Mouse (Mus musculus) heart, embryonic 14.5 days (tissue): ENCODE measurements around the gene Pfdn5. TPM values are rescaled to one million over a fixed set of nuclear protein-coding genes. Genes with fewer than 3 reads are reported as not detected.

ENCODE experiments used
- ATAC-seq: fragments of 200-750 bp; cut with Nextera tagmentation; 2 replicates; pipeline ENCODE4 v1.8.0; 2017; ENCODE audit warnings: low read depth, moderate TSS enrichment; ENCODE audit not compliant: insufficient number of reproducible peaks, insufficient read depth, low FRiP score
- H3K27ac ChIP-seq, 2 experiments: fragments of 200-500 bp in 1 of 2; fragments of 300-500 bp in 1 of 2; sonication (generic) in 1 of 2; replicated peaks in 1 of 2; 2 replicates each; pipeline ENCODE4 v1.5.1; 2012 to 2014; ENCODE audit warnings: low read depth in 2 of 2, low read length in 2 of 2, control low read depth in 1 of 2, mild to moderate bottlenecking in 1 of 2, mixed read lengths in 1 of 2; ENCODE audit not compliant: control insufficient read depth in 1 of 2, insufficient read depth in 1 of 2
- H3K27me3 ChIP-seq: fragments of 300-500 bp; sonication (generic); 2 replicates; pipeline ENCODE4 v1.6.1; 2014; ENCODE audit warnings: mild to moderate bottlenecking, low read length, control low read depth; ENCODE audit not compliant: control insufficient read depth, insufficient read depth
- H3K36me3 ChIP-seq: fragments of 300-500 bp; sonication (generic); 2 replicates; pipeline ENCODE4 v1.6.1; 2014; ENCODE audit warnings: mild to moderate bottlenecking, control low read depth, low read length, mixed read lengths; ENCODE audit not compliant: control insufficient read depth, insufficient read depth
- H3K4me1 ChIP-seq, 2 experiments: fragments of 200-500 bp in 1 of 2; fragments of 300-500 bp in 1 of 2; sonication (generic) in 1 of 2; 2 replicates each; pipeline ENCODE4 v1.6.1; 2012 to 2014; ENCODE audit warnings: low read length in 2 of 2, control low read depth in 1 of 2, mixed read lengths in 1 of 2; ENCODE audit not compliant: control insufficient read depth in 2 of 2, insufficient read depth in 2 of 2
- H3K4me2 ChIP-seq: fragments of 300-500 bp; sonication (generic); 2 replicates; pipeline ENCODE4 v1.6.1; 2014; ENCODE audit warnings: mild to moderate bottlenecking, low read length
- H3K4me3 ChIP-seq, 2 experiments: fragments of 200-500 bp in 1 of 2; fragments of 300-500 bp in 1 of 2; sonication (generic) in 1 of 2; 2 replicates each; pipeline ENCODE4 v1.5.1; 2012 to 2014; ENCODE audit warnings: low read length in 2 of 2, mild to moderate bottlenecking in 2 of 2, control low read depth in 1 of 2, low read depth in 1 of 2, moderate library complexity in 1 of 2; ENCODE audit not compliant: control insufficient read depth in 1 of 2, insufficient read depth in 1 of 2
- H3K9ac ChIP-seq: fragments of 300-500 bp; sonication (generic); 2 replicates; pipeline ENCODE4 v1.6.1; 2014; ENCODE audit warnings: mild to moderate bottlenecking, low read length
- H3K9me3 ChIP-seq: fragments of 300-500 bp; sonication (generic); 2 replicates; pipeline ENCODE4 v1.6.1; 2016; ENCODE audit warnings: low read length, control low read depth; ENCODE audit not compliant: control insufficient read depth
- WGBS: fragments of 180-500 bp; shearing (Covaris S2); extraction: QIAGEN DNeasy Blood & Tissue Kit; methylation state at CpG from one replicate; pipeline ENCODE4 v1.1.7; 2014; 5-methylcytosine and 5-hydroxymethylcytosine counted together
- polyA plus RNA-seq: library from polyadenylated mRNA; unstranded; fragments of >200 nt; fragmentation: Nextera tagmentation; extraction: Ambion mirVana; gene quantifications from 2 replicates; pipeline ENCODE4 v1.2.1, GENCODE M21; 2014

The Pfdn5 gene
- polyA plus RNA-seq, 1 experiment from 2014 or later, result 431 TPM

- no peaks in the 10 kb centered on the region for H3K36me3 ChIP-seq
- H3K9ac ChIP-seq, result peak overlapping the region; percentile 75
- no peaks in the 10 kb centered on the region for H3K9me3 ChIP-seq
- WGBS, result 0% methylated on average over 7 of the region's 7 CpGs
- H3K27me3 ChIP-seq, result no peaks in the 10 kb centered on the region
- H3K4me1 ChIP-seq, result peaks cover 5 to 17% of the 10 kb centered on the region in 2 experiments
- H3K27ac ChIP-seq, result peak overlapping the region; percentile 23 to 71; a peak in 3 of 4 replicates
- H3K4me3 ChIP-seq, result peak overlapping the region; percentile 49 to 66
- ATAC-seq, result 0 out of 2 replicates have a peak, but pooled peaks have one; percentile 42
- H3K4me2 ChIP-seq, result peak overlapping the region; percentile 97
These were observed 51.2 kb downstream of the Pfdn5 start for GRCm38 (mm10) chr15:102377163-102377543.

GRCm38 (mm10) chr15:102377810-102378262, 51.9 kb downstream of the Pfdn5 start:
- Histone ChIP-seq H3K4me3 (peak overlapping the region in 1 of 2 experiments; percentile 66; a peak in 1 of 4 replicates), H3K4me2 (peak overlapping the region; percentile 97), H3K4me1 (peaks cover 5 to 17% of the 10 kb centered on the region in 2 experiments), H3K9me3 (no peaks in the 10 kb centered on the region), H3K36me3 (no peaks in the 10 kb centered on the region), H3K9ac (0 out of 2 replicates have a peak overlapping the region, but pooled peaks have one; percentile 75), H3K27ac (peak overlapping the region in 1 of 2 experiments; percentile 71; a peak in 3 of 4 replicates), H3K27me3 (no peaks in the 10 kb centered on the region)
- ATAC-seq, result peak; percentile 51; the same call in 1 of the 2 replicates
- 7% methylated on average over 10 of the region's 10 CpGs for WGBS

Other genes starting within 250 kb of the Pfdn5 start
- 27.2 and 30.1 TPM in 2 replicates for gene Tns2, start 225.7 kb upstream of the Pfdn5 start, polyA plus RNA-seq
- gene Spryd3, start 189.9 kb upstream of the Pfdn5 start, polyA plus RNA-seq, result 12.0 and 12.4 TPM in 2 replicates
- 6.5 and 7.7 TPM in 2 replicates for gene Igfbp6, start 181.8 kb upstream of the Pfdn5 start, polyA plus RNA-seq
- 0.20 and 0.32 TPM in 2 replicates for gene Soat2, start 175.6 kb upstream of the Pfdn5 start, polyA plus RNA-seq
- gene Zfp740, start 122.9 kb upstream of the Pfdn5 start, polyA plus RNA-seq, result 27.1 and 28.4 TPM in 2 replicates
- 35.1 and 36.4 TPM in 2 replicates for gene Csad, start 121.4 kb upstream of the Pfdn5 start, polyA plus RNA-seq
- 0.65 and 1.4 TPM in 2 replicates for gene Itgb7, start 94.2 kb upstream of the Pfdn5 start, polyA plus RNA-seq
- 6.7 and 7.6 TPM in 2 replicates for gene Rarg, start 68.6 kb upstream of the Pfdn5 start, polyA plus RNA-seq
- 0.15 TPM in 1 of 2 replicates, not detected in the other for gene Gm9918, start 55.6 kb upstream of the Pfdn5 start, polyA plus RNA-seq
- gene Mfsd5, start 46.7 kb upstream of the Pfdn5 start, polyA plus RNA-seq, result 39.2 and 41.3 TPM in 2 replicates
- 13.5 and 16.2 TPM in 2 replicates for gene Espl1, start 29.9 kb upstream of the Pfdn5 start, polyA plus RNA-seq
- 59.9 and 72.7 TPM in 2 replicates for gene Myg1, start 5.6 kb downstream of the Pfdn5 start, polyA plus RNA-seq
- 45.0 and 48.4 TPM in 2 replicates for gene Aaas, start 24.7 kb downstream of the Pfdn5 start, polyA plus RNA-seq
- gene Sp7, start 41.1 kb downstream of the Pfdn5 start, polyA plus RNA-seq, result 0.22 TPM in 1 of 2 replicates, not detected in the other
- 8.0 and 8.2 TPM in 2 replicates for gene Sp1, start 80.0 kb downstream of the Pfdn5 start, polyA plus RNA-seq
- 2.1 and 3.1 TPM in 2 replicates for gene Amhr2, start 119.3 kb downstream of the Pfdn5 start, polyA plus RNA-seq
- gene Prr13, start 132.9 kb downstream of the Pfdn5 start, polyA plus RNA-seq, result 108 and 114 TPM in 2 replicates
- 184 and 194 TPM in 2 replicates for gene Pcbp2, start 144.4 kb downstream of the Pfdn5 start, polyA plus RNA-seq
- gene Gm10337, start 177.6 kb downstream of the Pfdn5 start, polyA plus RNA-seq, result 4.2 TPM in 1 of 2 replicates, not detected in the other
- gene Map3k12, start 190.9 kb downstream of the Pfdn5 start, polyA plus RNA-seq, result 10.4 and 10.7 TPM in 2 replicates
- gene Tarbp2, start 192.1 kb downstream of the Pfdn5 start, polyA plus RNA-seq, result 81.7 and 83.8 TPM in 2 replicates
- 1.4 and 2.1 TPM in 2 replicates for gene Npff, start 198.8 kb downstream of the Pfdn5 start, polyA plus RNA-seq